Mouse (Mus musculus): Measurements from ENCODE around the gene Pard3b. TPM values are rescaled to one million over a fixed set of nuclear protein-coding genes. Genes with fewer than 3 reads are reported as not detected.

Pard3b gene
- polyA plus RNA-seq, 2 experiments from 2014 or later: 0.08 to 0.22 TPM

GRCm38 (mm10) chr1:61928131-61928761 is 289.6 kb downstream of the Pard3b start:
- ATAC-seq: peak; percentile 61

DNA sequence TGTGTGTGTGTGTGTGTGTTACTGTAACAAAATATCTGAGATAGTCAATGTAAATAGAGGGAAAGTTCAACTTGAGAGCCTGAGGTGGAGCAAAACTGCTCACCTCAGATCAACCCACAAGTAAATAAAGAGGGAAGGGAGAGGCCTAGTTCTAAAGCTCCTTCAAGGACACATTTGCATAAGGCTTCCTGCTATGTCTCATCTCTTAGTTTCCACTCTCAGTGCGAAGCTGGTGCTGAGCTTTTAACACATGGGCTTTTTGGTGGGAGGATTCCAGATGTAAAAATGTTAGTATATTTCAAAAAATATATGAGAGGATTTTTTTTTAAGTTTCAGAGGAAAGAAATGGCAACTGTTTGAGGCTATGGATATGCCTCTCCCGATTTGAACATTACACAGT is 294.9 kb downstream of the Pard3b start:
- no peak for ATAC-seq

DNA sequence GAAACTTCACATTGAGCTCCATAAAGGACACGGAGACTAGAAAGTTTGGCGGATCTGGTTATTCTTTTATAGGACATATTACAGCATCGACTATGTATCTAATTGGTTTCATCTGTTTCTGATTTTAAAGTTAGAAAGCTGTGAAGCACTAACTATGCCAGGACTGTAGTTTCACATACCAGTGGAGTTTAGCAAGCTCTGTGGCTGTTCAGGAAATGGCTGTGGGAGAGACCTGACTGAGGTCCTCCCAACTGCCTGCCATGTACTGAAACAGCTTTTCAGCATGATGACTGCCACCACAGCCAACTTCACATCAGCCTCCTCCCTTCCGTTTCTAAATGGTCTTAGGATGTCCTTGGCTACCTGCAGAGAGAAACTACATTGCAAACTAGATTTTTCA is 296.1 kb downstream of the Pard3b start:
- ATAC-seq: no peak

DNA sequence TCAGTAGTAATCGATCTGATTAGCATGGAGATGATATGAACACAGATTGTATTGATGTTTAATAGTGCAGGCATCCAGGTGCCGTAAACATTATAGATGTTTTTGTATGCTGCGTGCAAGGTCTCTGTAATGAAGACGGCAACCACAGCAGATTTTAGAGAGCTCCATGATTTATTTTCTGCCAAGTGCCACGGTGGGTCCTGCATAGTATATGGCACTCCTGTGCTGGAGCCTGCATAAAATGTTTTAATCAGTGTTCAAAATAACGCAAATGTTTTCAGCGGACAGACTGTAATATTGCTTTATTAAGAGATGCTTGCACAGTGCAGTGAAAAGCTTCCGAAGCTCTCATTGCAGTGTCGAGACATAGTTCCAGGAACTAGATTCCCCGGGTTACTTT is 301.3 kb downstream of the Pard3b start:
- ATAC-seq: no peak

- ATAC-seq: no peak
Measured at GRCm38 (mm10) chr1:61961533-61961932, 322.9 kb downstream of the Pard3b start.

- ATAC-seq: no peak
Measured at GRCm38 (mm10) chr1:61962571-61962970, 323.9 kb downstream of the Pard3b start.

- ATAC-seq: peak; percentile 49
Measured at GRCm38 (mm10) chr1:61967124-61967523, 328.5 kb downstream of the Pard3b start.

- no peak for ATAC-seq
Measured at GRCm38 (mm10) chr1:61967807-61968206, 329.2 kb downstream of the Pard3b start.

DNA sequence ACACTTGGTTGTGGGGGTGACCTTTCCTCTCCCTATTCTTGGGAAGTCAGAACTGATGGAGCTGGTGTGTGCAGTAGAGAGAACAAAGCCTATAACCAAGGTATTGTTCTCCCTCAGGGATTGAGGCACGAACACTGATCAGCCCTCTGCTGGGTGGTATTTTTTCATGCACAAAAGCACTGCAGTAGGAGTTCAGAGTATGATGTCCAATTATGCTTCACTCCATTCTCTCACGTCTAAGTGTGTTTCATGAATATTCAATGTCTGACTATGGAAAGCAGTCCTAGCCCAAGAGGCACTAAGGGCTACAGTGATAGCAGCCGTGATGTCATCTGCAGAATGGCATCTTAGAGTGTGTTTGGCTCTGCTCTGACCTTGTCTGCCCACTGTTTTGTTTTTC is 359.1 kb downstream of the Pard3b start:
- no peak for ATAC-seq

DNA sequence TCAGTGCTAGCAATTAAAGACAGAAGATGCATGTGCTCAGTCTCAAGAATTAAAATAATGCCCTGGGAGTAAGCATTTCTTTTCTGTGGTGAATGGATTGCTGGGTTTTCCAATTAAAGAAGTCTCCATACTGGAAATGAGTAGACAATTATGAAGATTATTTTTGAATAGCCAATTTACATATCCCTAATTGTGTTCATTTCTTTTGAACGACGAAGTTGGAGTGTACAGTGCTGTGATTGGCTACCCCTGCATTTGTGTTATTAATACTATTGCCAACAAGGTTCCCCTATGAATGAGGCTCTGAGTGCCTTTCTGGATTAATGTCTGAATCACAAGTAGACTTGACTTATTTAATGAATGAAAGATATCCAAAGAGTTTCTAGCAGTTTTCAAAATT is 370.2 kb downstream of the Pard3b start:
- no peak for ATAC-seq

GRCm38 (mm10) chr1:62011712-62012111 is 373.1 kb downstream of the Pard3b start:
- ATAC-seq: no peak

GRCm38 (mm10) chr1:62016536-62017300 is 378.1 kb downstream of the Pard3b start:
- no peak for ATAC-seq

GRCm38 (mm10) chr1:62018276-62018675 is 379.7 kb downstream of the Pard3b start:
- ATAC-seq: no peak

- no peak for ATAC-seq
Measured at GRCm38 (mm10) chr1:62019743-62020142, 381.1 kb downstream of the Pard3b start.

GRCm38 (mm10) chr1:62041718-62042117 is 403.1 kb downstream of the Pard3b start:
- no peak for ATAC-seq

GRCm38 (mm10) chr1:62048592-62048991 is 410.0 kb downstream of the Pard3b start:
- ATAC-seq: no peak

- no peak for ATAC-seq
Measured at GRCm38 (mm10) chr1:62051186-62051825, 412.7 kb downstream of the Pard3b start.

DNA sequence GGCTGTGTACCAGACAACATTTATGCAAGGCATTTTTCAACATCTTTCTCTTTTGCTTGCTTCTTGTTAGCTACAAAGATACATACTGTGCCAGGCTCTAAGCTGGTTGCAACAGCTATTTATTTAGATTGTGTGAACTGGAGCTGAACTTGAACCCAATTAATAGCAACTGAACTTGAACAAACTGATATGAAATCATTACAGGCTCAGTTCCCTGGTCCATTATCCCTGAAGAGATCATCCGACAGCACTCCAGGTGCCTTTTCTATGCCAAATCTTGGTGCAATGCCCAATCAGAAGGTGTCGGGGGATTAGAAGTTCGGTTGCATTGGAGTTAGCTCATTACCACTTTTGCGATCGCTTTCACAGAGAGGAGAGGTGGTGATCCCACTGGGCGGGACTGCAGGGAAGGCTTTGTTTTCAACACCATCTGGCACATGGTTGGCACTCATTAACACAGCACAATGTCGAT is 414.6 kb downstream of the Pard3b start:
- no peak for ATAC-seq

DNA sequence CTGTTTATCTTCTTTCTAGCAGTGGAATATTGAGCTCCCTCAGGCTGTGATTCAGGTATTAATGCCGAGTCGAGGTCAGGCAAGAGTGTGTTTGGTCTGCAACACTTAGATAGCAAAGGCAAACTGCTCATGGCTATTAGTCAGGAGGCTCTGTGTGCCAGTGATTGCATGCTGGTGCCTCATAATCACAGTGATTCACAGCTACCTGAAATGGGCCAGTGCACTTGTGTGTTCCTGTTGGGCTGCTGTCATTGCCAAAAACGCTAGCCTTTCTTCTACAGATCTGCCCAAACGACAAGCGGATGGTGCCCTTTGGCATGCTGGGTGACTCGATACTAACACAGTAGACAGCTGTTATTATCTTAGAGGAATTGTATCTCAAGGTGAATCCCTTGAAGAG is 416.7 kb downstream of the Pard3b start:
- ATAC-seq: no peak

GRCm38 (mm10) chr1:62070617-62071016 is 432.0 kb downstream of the Pard3b start:
- ATAC-seq: no peak

DNA sequence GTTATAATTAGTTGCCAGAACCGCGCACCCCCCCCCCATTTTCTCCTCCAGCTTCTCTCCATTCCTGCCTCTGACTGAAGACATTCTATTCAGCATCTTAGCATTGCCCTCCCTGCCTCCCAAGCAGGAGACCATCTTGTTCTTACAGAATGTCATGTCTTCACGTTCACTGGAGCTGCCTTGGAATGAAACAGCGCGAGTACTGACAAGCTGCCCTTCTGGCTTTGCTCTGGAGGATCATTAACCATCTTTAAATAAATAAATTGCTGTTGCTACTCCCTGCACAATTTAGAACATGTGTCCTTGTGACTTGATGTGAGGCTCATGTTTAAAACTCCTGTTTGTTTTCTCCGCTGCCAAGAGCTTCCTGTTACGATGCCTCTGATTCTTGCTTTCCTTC is 432.5 kb downstream of the Pard3b start:
- no peak for ATAC-seq

- ATAC-seq: no peak
Measured at GRCm38 (mm10) chr1:62076171-62076570, 437.5 kb downstream of the Pard3b start.

- ATAC-seq: no peak
Measured at GRCm38 (mm10) chr1:62081129-62081528, 442.5 kb downstream of the Pard3b start.

DNA sequence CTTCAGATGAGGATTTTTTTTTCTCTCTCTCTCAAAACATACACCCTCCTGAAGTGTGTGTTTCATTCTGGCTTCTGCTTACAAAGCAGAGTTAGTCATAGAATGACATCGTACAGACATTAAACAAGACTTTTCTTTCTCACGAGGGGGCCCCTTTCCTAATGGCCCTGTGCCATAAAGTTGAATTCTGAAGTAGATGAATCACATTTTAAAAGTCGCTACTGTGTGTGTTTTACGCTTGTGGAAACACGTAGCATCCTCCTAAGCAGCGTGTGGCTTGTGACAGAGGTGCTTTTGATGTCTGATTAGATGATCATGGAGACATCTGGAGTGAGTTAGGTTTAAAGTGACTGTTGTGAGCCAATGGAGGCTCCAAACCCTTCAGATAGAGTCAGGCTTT is 447.4 kb downstream of the Pard3b start:
- ATAC-seq: no peak

All from CD4-positive, CD25-positive, alpha-beta regulatory T cell, adult 4 months (primary cell).